Mouse (Mus musculus): ENCODE results near the gene Rbfox3. TPM values are rescaled to one million over a fixed set of nuclear protein-coding genes. Genes with fewer than 3 reads are reported as not detected.
A peak's percentile ranks its signal among the peaks of the same experiment; 100 is the strongest.

The Rbfox3 gene
- polyA plus RNA-seq, 1 experiment from 2014 or later: 0.82 TPM

DNA sequence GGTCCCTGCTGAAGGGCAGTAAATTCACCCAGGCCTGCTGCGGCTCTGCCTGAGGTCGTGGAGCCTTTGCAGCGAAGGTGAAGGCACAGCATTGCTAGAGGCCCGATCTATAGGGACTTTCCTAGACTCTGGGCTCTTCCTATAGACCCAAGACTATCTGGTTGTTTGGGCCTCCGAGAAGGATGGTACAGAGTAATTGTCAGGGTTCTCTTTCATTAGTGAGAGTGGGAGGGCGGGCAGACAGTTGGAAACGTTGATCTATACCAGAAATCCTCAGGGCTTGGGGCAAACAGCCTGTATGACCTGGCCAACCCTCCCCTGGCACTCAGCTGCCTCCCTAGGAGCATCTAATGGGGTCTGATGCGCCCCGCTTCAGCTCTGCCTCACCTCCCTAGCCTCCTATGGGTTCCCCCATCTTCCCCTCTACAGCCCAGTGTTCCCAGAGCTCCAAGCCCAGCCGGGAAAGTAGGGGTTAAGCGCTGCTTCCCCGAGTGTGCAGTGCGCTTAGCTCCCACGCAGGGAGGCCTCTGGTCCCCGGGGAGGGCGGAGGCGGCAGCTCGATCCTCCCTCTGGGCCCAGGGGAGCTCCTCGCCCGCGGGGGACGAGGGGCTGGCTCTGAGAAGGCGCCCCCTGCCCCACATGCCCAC is 4.5 kb downstream of the Rbfox3 start:
- DNase-seq (ENCODE audit: low spot score) (no peak), ATAC-seq (replicated peaks; ENCODE audit: low FRiP score, low read depth) (no peak)
- TF ChIP-seq CTCF (IDR thresholded peaks at IDR 0.05; ENCODE audit: low read depth): no peak
- H3K4me2 ChIP-seq (ENCODE audit: low read length): no peak overlapping the region
- no peak overlapping the region for H3K27ac ChIP-seq
- no peaks in the 10 kb centered on the region for H3K9me3 ChIP-seq (replicated peaks; ENCODE audit: low read length)
- H3K27me3 ChIP-seq (ENCODE audit: insufficient read depth, low read length): peaks cover 55% of the 10 kb centered on the region
- H3K36me3 ChIP-seq (ENCODE audit: insufficient read depth, low read length): no peaks in the 10 kb centered on the region
- H3K4me3 ChIP-seq (replicated peaks; ENCODE audit: low read depth, low read length): no peak overlapping the region
- H3K9ac ChIP-seq (ENCODE audit: low read depth, low read length): no peak overlapping the region
- WGBS: 6% methylated on average over 22 of the region's 23 CpGs
- peaks cover 4% of the 10 kb centered on the region; the same call in 1 of the 2 replicates for H3K4me1 ChIP-seq (replicated peaks; ENCODE audit: insufficient read depth, low read length)

DNA sequence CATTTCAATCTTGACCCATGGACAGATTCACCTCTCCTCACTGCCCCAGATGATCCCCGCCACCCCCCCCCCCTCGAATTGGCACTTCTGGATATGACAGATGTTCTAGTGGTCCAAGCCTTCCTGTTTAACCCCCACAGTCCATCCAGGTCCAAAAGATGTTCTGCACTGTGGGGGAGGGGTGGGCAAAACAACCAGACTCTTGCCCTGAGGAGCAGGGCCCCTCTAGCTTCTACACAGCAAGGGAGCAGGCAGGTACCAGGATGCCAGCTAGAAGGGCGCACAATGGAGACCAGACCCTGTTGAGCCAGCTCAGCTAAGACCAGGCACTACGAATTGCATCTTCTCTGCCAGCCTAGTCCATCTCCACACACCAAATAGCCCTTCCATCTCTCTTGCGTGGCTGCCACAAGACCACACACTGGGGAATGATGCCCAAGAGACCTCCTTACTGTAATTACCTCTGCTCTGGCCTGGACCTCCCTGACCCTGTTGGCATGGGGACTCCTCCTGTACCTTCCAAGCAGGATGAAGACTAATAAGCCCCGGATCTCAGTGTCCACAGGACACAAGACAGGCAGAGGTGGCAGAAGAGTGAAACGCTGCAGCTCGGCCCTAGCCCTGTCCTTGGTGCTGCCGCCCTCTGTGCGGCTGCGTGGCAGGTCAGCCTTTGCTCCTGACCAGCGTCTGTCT is 5.1 kb downstream of the Rbfox3 start:
- Histone ChIP-seq H3K4me1 (replicated peaks; ENCODE audit: insufficient read depth, low read length) (peaks cover 4% of the 10 kb centered on the region; the same call in 1 of the 2 replicates), H3K27ac (no peak overlapping the region), H3K4me3 (replicated peaks; ENCODE audit: low read depth, low read length) (no peak overlapping the region), H3K4me2 (ENCODE audit: low read length) (no peak overlapping the region), H3K27me3 (ENCODE audit: insufficient read depth, low read length) (peaks cover 54% of the 10 kb centered on the region), H3K9ac (ENCODE audit: low read depth, low read length) (no peak overlapping the region), H3K9me3 (replicated peaks; ENCODE audit: low read length) (no peaks in the 10 kb centered on the region), H3K36me3 (ENCODE audit: insufficient read depth, low read length) (no peaks in the 10 kb centered on the region)
- TF ChIP-seq CTCF (IDR thresholded peaks at IDR 0.05; ENCODE audit: low read depth): no peak
- ATAC-seq (replicated peaks; ENCODE audit: low FRiP score, low read depth) (no peak), DNase-seq (ENCODE audit: low spot score) (peak; percentile 55)
- WGBS: 21% methylated on average over 12 of the region's 12 CpGs

DNA sequence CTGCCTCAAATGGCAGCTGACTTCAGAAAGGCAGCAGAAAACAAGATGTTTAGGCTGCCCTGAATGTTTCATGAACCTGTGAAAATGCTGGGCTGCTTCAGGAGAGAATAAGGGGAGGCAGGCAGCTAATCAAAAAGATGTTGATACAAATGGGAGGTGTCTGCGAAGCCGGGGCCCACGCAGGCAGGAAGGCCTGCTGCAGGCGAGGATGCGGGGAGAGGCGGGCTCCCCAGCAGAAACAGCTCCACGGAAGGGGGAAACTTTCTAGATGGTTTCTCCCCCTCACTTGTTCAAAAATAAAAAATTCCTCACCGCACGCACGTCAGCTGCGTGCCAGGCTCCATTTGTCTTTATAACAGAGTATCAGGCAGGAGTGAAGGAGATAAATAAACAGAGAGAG is 5.7 kb downstream of the Rbfox3 start:
- TF ChIP-seq CTCF (IDR thresholded peaks at IDR 0.05; ENCODE audit: low read depth): no peak
- WGBS: 46% methylated on average over 11 of the region's 11 CpGs
- no peak overlapping the region for H3K4me2 ChIP-seq (ENCODE audit: low read length)

DNA sequence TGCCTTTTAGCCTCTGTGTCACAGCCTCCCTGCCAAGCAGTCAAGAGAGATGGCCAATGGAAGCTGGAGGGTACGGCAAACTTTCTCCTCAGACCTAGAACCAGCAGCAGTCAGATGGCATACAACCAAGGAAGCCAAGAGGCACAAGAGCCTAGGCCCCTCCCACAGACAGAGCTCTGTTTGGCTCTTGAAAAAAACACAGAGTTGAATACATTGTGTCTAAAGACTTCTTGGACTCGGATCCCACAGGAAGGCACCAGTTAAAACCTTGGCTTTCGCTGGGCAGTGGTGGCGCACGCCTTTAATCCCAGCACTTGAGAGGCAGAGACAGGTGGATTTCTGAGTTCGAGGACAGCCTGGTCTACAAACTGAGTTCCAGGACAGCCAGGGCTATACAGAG is 7.1 kb downstream of the Rbfox3 start:
- H3K27me3 ChIP-seq (ENCODE audit: insufficient read depth, low read length): peaks cover 43% of the 10 kb centered on the region
- ATAC-seq (replicated peaks; ENCODE audit: low FRiP score, low read depth): no peak
- H3K4me3 ChIP-seq (replicated peaks; ENCODE audit: low read depth, low read length): no peak overlapping the region
- H3K36me3 ChIP-seq (ENCODE audit: insufficient read depth, low read length): no peaks in the 10 kb centered on the region
- no peak overlapping the region for H3K27ac ChIP-seq
- H3K4me2 ChIP-seq (ENCODE audit: low read length): no peak overlapping the region
- 87% methylated on average over 6 of the region's 6 CpGs for WGBS
- no peaks in the 10 kb centered on the region for H3K9me3 ChIP-seq (replicated peaks; ENCODE audit: low read length)
- DNase-seq (ENCODE audit: low spot score): no peak
- TF ChIP-seq CTCF (IDR thresholded peaks at IDR 0.05; ENCODE audit: low read depth): no peak
- no peak overlapping the region for H3K9ac ChIP-seq (ENCODE audit: low read depth, low read length)
- peaks cover 4% of the 10 kb centered on the region; the same call in 1 of the 2 replicates for H3K4me1 ChIP-seq (replicated peaks; ENCODE audit: insufficient read depth, low read length)

More for the DNA sequence above, 5.7 kb downstream of the Rbfox3 start:
- Histone ChIP-seq H3K27me3 (ENCODE audit: insufficient read depth, low read length) (peaks cover 49% of the 10 kb centered on the region), H3K9me3 (replicated peaks; ENCODE audit: low read length) (no peaks in the 10 kb centered on the region), H3K27ac (no peak overlapping the region), H3K36me3 (ENCODE audit: insufficient read depth, low read length) (no peaks in the 10 kb centered on the region), H3K4me1 (replicated peaks; ENCODE audit: insufficient read depth, low read length) (peaks cover 4% of the 10 kb centered on the region; the same call in 1 of the 2 replicates), H3K9ac (ENCODE audit: low read depth, low read length) (no peak overlapping the region), H3K4me3 (replicated peaks; ENCODE audit: low read depth, low read length) (no peak overlapping the region)
- DNase-seq (ENCODE audit: low spot score): no peak
- no peak for ATAC-seq (replicated peaks; ENCODE audit: low FRiP score, low read depth)

DNA sequence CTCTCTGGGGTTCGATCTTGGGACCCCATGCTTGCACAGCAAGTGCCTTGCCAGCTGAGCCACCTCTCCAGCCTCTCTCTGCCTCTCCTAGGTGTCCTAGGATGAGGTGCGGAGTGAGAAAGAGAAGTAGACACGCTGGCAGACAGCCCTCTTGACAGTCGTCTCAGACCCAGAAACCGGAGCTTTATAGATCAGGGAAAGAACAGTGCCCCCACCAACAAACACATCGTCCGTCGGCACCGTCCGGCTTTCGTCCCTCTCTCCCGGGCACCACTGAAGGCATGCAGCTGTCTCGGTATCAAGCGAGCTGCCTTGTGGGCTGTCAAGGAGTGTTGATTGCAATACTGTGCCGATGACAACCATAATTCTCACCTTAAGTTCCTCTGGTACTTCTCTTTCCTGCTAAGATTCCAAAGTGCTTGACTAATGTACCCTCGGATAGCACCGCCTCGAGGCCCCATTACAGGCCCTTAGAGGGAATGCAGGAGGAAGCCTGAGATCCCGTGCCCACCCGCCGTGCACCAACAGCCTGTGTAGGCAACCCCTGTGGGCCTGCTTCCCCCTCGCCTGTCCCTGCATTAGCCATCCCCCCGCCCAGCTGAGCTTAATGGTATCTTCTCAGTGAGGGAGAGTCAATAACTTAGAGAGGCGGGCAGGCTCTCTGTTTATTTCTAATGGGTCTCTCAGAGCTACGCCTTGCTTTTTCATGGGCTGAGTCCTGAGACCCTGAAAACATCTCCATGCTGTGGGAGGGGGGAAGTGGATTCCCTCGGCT is 11.4 kb downstream of the Rbfox3 start:
- DNase-seq (ENCODE audit: low spot score) (no peak), ATAC-seq (replicated peaks; ENCODE audit: low FRiP score, low read depth) (no peak)
- Histone ChIP-seq H3K9me3 (replicated peaks; ENCODE audit: low read length) (no peaks in the 10 kb centered on the region), H3K27me3 (ENCODE audit: insufficient read depth, low read length) (peaks cover 13% of the 10 kb centered on the region), H3K4me3 (replicated peaks; ENCODE audit: low read depth, low read length) (no peak overlapping the region), H3K9ac (ENCODE audit: low read depth, low read length) (no peak overlapping the region), H3K4me1 (replicated peaks; ENCODE audit: insufficient read depth, low read length) (no peaks in the 10 kb centered on the region), H3K4me2 (ENCODE audit: low read length) (no peak overlapping the region), H3K36me3 (ENCODE audit: insufficient read depth, low read length) (no peaks in the 10 kb centered on the region), H3K27ac (no peak overlapping the region)
- 33% methylated on average over 26 of the region's 26 CpGs for WGBS
- TF ChIP-seq CTCF (IDR thresholded peaks at IDR 0.05; ENCODE audit: low read depth): no peak

DNA sequence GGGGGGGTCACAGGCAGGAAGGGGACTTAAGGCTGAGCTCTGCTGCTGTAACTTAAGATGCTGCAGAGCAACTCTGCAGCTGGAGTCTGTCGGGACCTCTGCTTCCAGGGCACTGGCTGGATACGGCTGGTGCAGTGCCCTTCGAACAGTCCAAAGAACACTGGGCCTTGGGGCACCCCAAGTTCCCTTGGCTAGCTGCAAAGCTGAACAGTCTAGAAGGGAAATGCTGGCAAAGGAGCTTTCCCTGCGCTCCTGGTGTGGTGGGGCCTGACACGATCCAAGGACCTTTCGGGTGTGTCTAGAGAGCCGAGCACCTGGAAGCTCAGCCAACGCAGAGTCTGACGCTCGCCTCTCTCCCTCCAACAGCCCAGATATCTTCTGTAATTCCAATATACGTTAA is 12.8 kb downstream of the Rbfox3 start:
- 27% methylated on average over 11 of the region's 11 CpGs for WGBS

More for the DNA sequence above, 12.8 kb downstream of the Rbfox3 start:
- no peak for TF ChIP-seq CTCF (IDR thresholded peaks at IDR 0.05; ENCODE audit: low read depth)
- Histone ChIP-seq H3K9ac (ENCODE audit: low read depth, low read length) (no peak overlapping the region), H3K27me3 (ENCODE audit: insufficient read depth, low read length) (peaks cover 13% of the 10 kb centered on the region), H3K9me3 (replicated peaks; ENCODE audit: low read length) (no peaks in the 10 kb centered on the region), H3K4me1 (replicated peaks; ENCODE audit: insufficient read depth, low read length) (no peaks in the 10 kb centered on the region), H3K4me3 (replicated peaks; ENCODE audit: low read depth, low read length) (no peak overlapping the region), H3K4me2 (ENCODE audit: low read length) (no peak overlapping the region), H3K36me3 (ENCODE audit: insufficient read depth, low read length) (no peaks in the 10 kb centered on the region), H3K27ac (no peak overlapping the region)
- DNase-seq (ENCODE audit: low spot score) (no peak), ATAC-seq (replicated peaks; ENCODE audit: low FRiP score, low read depth) (no peak)

Data from kidney, postnatal 0 days (tissue).